Mouse (Mus musculus) cerebellum, adult 9-11 months (tissue): ENCODE results near the gene Stx5a.
"Not testable (repeated sequence)": the region's sequence is repeated elsewhere in the genome, so short reads cannot be mapped to it uniquely, and the experiment has no call there.

ENCODE experiments used
- DNase-seq: peaks from one replicate; pipeline ENCODE4 v3.0.0; 2022

Gene Stx5a

GRCm38 (mm10) chr19:8716767-8717475 lies 24.3 kb upstream of the Stx5a start:
- no peak for DNase-seq

GRCm38 (mm10) chr19:8718357-8718756 lies 22.9 kb upstream of the Stx5a start:
- DNase-seq, result peak; percentile 56

GRCm38 (mm10) chr19:8719037-8719436 lies 22.2 kb upstream of the Stx5a start:
- DNase-seq, result not testable (repeated sequence)

GRCm38 (mm10) chr19:8721378-8721777 lies 19.8 kb upstream of the Stx5a start:
- no peak for DNase-seq

- peak; percentile 55 for DNase-seq
Measured at GRCm38 (mm10) chr19:8722021-8722420, 19.2 kb upstream of the Stx5a start.

GRCm38 (mm10) chr19:8722559-8722906 lies 18.7 kb upstream of the Stx5a start:
- DNase-seq, result no peak

- peak; percentile 99 for DNase-seq
Measured at GRCm38 (mm10) chr19:8722907-8723573, 18.2 kb upstream of the Stx5a start, which contains the start of gene Slc3a2. TSS of gene Slc3a2 (minus strand) at chr19:8723369.

- DNase-seq, result no peak
Measured at GRCm38 (mm10) chr19:8723574-8724346, 17.5 kb upstream of the Stx5a start.

- no peak for DNase-seq
Measured at GRCm38 (mm10) chr19:8724392-8724791, 16.8 kb upstream of the Stx5a start.

GRCm38 (mm10) chr19:8725081-8725613 lies 16.1 kb upstream of the Stx5a start:
- no peak for DNase-seq

GRCm38 (mm10) chr19:8726609-8727390 lies 14.4 kb upstream of the Stx5a start:
- DNase-seq, result no peak

GRCm38 (mm10) chr19:8727495-8728114 lies 13.6 kb upstream of the Stx5a start:
- DNase-seq, result no peak

GRCm38 (mm10) chr19:8728335-8729099 lies 12.7 kb upstream of the Stx5a start:
- DNase-seq, result not testable (repeated sequence)

GRCm38 (mm10) chr19:8734334-8734733 lies 6.9 kb upstream of the Stx5a start:
- no peak for DNase-seq

GRCm38 (mm10) chr19:8735389-8736159 lies 5.6 kb upstream of the Stx5a start, which contains the start of gene Wdr74:
TSS of gene Wdr74 (plus strand) at chr19:8735827.
- DNase-seq, result peak; percentile 90

- peak; percentile 44 for DNase-seq
Measured at GRCm38 (mm10) chr19:8736160-8736467, 5.1 kb upstream of the Stx5a start.

GRCm38 (mm10) chr19:8738911-8739310 lies 2.3 kb upstream of the Stx5a start:
- no peak for DNase-seq

GRCm38 (mm10) chr19:8739646-8740045 lies 1.6 kb upstream of the Stx5a start:
- no peak for DNase-seq

GRCm38 (mm10) chr19:8740603-8741002 lies 610 bp upstream of the Stx5a start, which contains the start of gene 1700092M07Rik:
TSS of gene 1700092M07Rik (plus strand) at chr19:8740718.
- peak; percentile 69 for DNase-seq

- DNase-seq, result peak; percentile 51
Measured at GRCm38 (mm10) chr19:8742176-8742575, 963 bp downstream of the Stx5a start.

- DNase-seq, result no peak
Measured at GRCm38 (mm10) chr19:8745382-8745781, 4.2 kb downstream of the Stx5a start.
